Comparison of ENCODE assay signal across 11 mouse cellular contexts in the genomic region with DNA sequence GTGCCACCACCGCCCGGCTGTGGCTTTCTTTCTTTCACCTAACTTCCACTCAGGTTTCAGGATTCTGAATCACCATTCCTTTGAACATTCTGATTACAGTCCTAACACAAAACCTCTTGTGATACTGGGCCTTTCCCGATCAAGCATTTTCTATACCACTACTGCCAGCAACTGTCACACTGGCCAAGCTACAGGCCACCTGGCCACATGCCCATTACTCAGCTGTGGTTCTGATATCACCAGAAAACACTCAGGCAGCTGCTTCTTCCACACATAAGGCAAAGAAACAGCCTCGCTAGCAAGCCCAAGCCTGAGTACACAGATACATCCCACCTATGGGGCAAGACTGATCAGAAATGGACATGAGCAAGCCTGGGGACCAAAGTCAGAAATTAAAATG.
DNase-seq lines count a peak whose midpoint lies in the region; ATAC-seq and TF ChIP-seq lines count a peak whose summit lies in the region.
"Had no signal": no experiment of that assay in that cellular context is flagged by ENCODE, and none has a peak within 500 bp of the region (broad histone marks: within the 10 kb centered on the region; RNA-seq: fewer than 3 reads in every experiment).

No protein-coding gene starts in this region.

- H3K9me3 ChIP-seq in lung, embryonic 14.5 days (ENCODE audit: low read depth, low read length) = no peaks in the 10 kb centered on the region
- no peaks in the 10 kb centered on the region for H3K9me3 ChIP-seq in heart, embryonic 16.5 days (replicated peaks; ENCODE audit: control insufficient read depth, low read length)
- H3K9me3 ChIP-seq: limb, embryonic 10.5 days; lung, embryonic 15.5 days had no signal

- no peaks in the 10 kb centered on the region for H3K36me3 ChIP-seq in lung, embryonic 14.5 days (ENCODE audit: insufficient read depth)
- no peaks in the 10 kb centered on the region for H3K36me3 ChIP-seq in heart, embryonic 16.5 days (ENCODE audit: control insufficient read depth, insufficient read depth)
- H3K36me3 ChIP-seq: limb, embryonic 10.5 days; lung, embryonic 15.5 days had no signal

- no peak overlapping the region for H3K9ac ChIP-seq in lung, embryonic 14.5 days
- no peak overlapping the region for H3K9ac ChIP-seq in heart, embryonic 16.5 days (ENCODE audit: low read length)
- H3K9ac ChIP-seq: lung, embryonic 15.5 days had no signal

- H3K27ac ChIP-seq in lung, embryonic 14.5 days (ENCODE audit: low read depth) = no peak overlapping the region
- peak overlapping the region; percentile 4 for H3K27ac ChIP-seq in heart, embryonic 16.5 days (ENCODE audit: low read length)
- H3K27ac ChIP-seq: layer of hippocampus, adult 2 months; limb, embryonic 10.5 days; lung, embryonic 15.5 days had no signal

- WGBS in lung, embryonic 14.5 days = 88% methylated on average over 4 of the region's 4 CpGs
- 57% methylated on average over 4 of the region's 4 CpGs for WGBS in heart, embryonic 16.5 days

- no peak overlapping the region for H3K4me3 ChIP-seq in lung, embryonic 14.5 days (ENCODE audit: low read depth, low read length)
- no peak overlapping the region for H3K4me3 ChIP-seq in heart, embryonic 16.5 days (ENCODE audit: low read length)
- H3K4me3 ChIP-seq: layer of hippocampus, adult 2 months; limb, embryonic 10.5 days; lung, embryonic 15.5 days had no signal

- intact Hi-C loops in gastrocnemius, postnatal 14 days (cut with DNase I; ENCODE audit: low total_unique reads) = no loop called here

- no peaks in the 10 kb centered on the region for H3K4me1 ChIP-seq in lung, embryonic 14.5 days (ENCODE audit: insufficient read depth)
- peaks cover 14% of the 10 kb centered on the region for H3K4me1 ChIP-seq in heart, embryonic 16.5 days (ENCODE audit: control insufficient read depth, insufficient read depth, low read length)
- H3K4me1 ChIP-seq: limb, embryonic 10.5 days; lung, embryonic 15.5 days had no signal

- TF ChIP-seq POLR2A in brain, embryonic 14.5 days (IDR thresholded peaks at IDR 0.05; ENCODE audit: borderline replicate concordance, extremely low read depth, insufficient read depth, insufficient read length, poor library complexity, severe bottlenecking) = no peak

- TF ChIP-seq CTCF in lung, embryonic 14.5 days (IDR thresholded peaks at IDR 0.05; ENCODE audit: low read depth) = no peak
- no peak for TF ChIP-seq CTCF in brain, embryonic 14.5 days (IDR thresholded peaks at IDR 0.05; ENCODE audit: borderline replicate concordance, extremely low read depth, insufficient read depth, insufficient read length)

- H3K4me2 ChIP-seq in lung, embryonic 14.5 days = no peak overlapping the region
- H3K4me2 ChIP-seq in heart, embryonic 16.5 days (ENCODE audit: low read depth, low read length) = no peak overlapping the region
- H3K4me2 ChIP-seq: lung, embryonic 15.5 days had no signal

- ATAC-seq in lung, embryonic 14.5 days (ENCODE audit: insufficient read depth) = no peak
- 0 out of 2 replicates have a peak, but pooled peaks have one; percentile 18 for ATAC-seq in heart, embryonic 16.5 days (replicated peaks; ENCODE audit: extremely low read depth, insufficient read depth, low FRiP score)

- peak; percentile 21 for DNase-seq in gastrocnemius, adult 18-20 months (ENCODE audit: low spot score)
- DNase-seq in gastrocnemius, postnatal 14 days = no peak
- peak; percentile 33 for DNase-seq in lung, embryonic 14.5 days
- DNase-seq in lung, postnatal 25 days (ENCODE audit: low spot score) = no peak
- DNase-seq in brain, embryonic 14.5 days (ENCODE audit: low read depth) = peak; percentile 28
- DNase-seq in thymus, postnatal 36 days = no peak
- DNase-seq in urinary bladder, postnatal 36 days (ENCODE audit: low spot score in 2 of 2) = no peak

- H3K27me3 ChIP-seq in lung, embryonic 14.5 days (ENCODE audit: insufficient read depth, low read length) = no peaks in the 10 kb centered on the region
- no peaks in the 10 kb centered on the region for H3K27me3 ChIP-seq in heart, embryonic 16.5 days (ENCODE audit: control insufficient read depth, insufficient read depth, low read length)
- H3K27me3 ChIP-seq: lung, embryonic 15.5 days had no signal

Comparison
In these comparisons a context has a peak if more than half of its experiments do, and no peak if none do; other contexts are left out.
1. DNase-seq: peak in gastrocnemius, adult 18-20 months (single experiment), lung, embryonic 14.5 days (single experiment) and brain, embryonic 14.5 days (single experiment); none in gastrocnemius, postnatal 14 days (single experiment), lung, postnatal 25 days (single experiment), thymus, postnatal 36 days (0 of 2) and urinary bladder, postnatal 36 days (0 of 2).